10 mouse cellular contexts compared by ENCODE assay signal in the genomic region with DNA sequence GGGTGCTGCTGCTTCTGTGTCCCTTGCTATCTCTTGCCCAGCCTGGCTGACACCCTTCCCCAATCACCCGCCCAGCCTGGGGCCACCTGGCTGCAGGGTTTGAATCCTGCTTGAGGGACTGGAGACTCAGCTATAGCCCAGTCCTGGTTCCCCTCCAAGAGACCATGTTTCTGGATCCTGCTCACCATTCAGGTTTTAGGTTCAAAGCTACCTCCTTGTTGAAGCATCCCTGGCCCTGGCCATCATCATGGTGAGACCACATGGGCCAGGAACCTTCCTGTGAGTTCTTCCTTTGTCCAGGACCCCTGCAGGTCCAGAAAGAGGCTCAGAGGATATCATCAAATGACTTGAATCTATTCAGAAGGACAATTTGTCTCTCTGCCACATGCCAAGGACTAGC. TPM values are rescaled to one million over a fixed set of nuclear protein-coding genes. Genes with fewer than 3 reads are reported as not detected.
DNase-seq lines count a peak whose midpoint lies in the region; ATAC-seq lines count a peak whose summit lies in the region.
"Had no signal": no experiment of that assay in that cellular context is flagged by ENCODE, and none has a peak within 500 bp of the region (broad histone marks: within the 10 kb centered on the region; RNA-seq: fewer than 3 reads in every experiment).

No protein-coding gene starts in this region.

- H3K4me3 ChIP-seq in heart, embryonic 13.5 days, result no peak overlapping the region; the same call in 1 of the 2 replicates
- H3K4me3 ChIP-seq in embryonic facial prominence, embryonic 13.5 days, result no peak overlapping the region
- H3K4me3 ChIP-seq in hindbrain, embryonic 11.5 days (ENCODE audit: low read depth, low read length), result no peak overlapping the region
- H3K4me3 ChIP-seq in midbrain, embryonic 14.5 days (replicated peaks; ENCODE audit: low read depth, low read length), result no peak overlapping the region

- peak overlapping the region; percentile 78 for H3K9ac ChIP-seq in heart, embryonic 13.5 days
- no peak overlapping the region for H3K9ac ChIP-seq in embryonic facial prominence, embryonic 13.5 days
- H3K9ac ChIP-seq in hindbrain, embryonic 11.5 days (ENCODE audit: low read depth, low read length), result peak overlapping the region; percentile 56; the same call in 1 of the 2 replicates
- 0 out of 2 replicates have a peak overlapping the region, but pooled peaks have one; percentile 2 for H3K9ac ChIP-seq in midbrain, embryonic 14.5 days (replicated peaks; ENCODE audit: low read length)

- peak overlapping the region; percentile 98 for H3K27ac ChIP-seq in heart, embryonic 13.5 days (replicated peaks)
- H3K27ac ChIP-seq in embryonic facial prominence, embryonic 13.5 days, result peak overlapping the region; percentile 98
- H3K27ac ChIP-seq in hindbrain, embryonic 11.5 days (ENCODE audit: low read depth, low read length), result peak overlapping the region; percentile 97
- H3K27ac ChIP-seq in midbrain, embryonic 14.5 days (replicated peaks; ENCODE audit: low read depth, low read length), result peak overlapping the region; percentile 100

- H3K9me3 ChIP-seq in heart, embryonic 13.5 days, result 0 out of 2 replicates have a peak, but pooled peaks cover 4% of the 10 kb centered on the region
- no peaks in the 10 kb centered on the region for H3K9me3 ChIP-seq in embryonic facial prominence, embryonic 13.5 days
- no peaks in the 10 kb centered on the region for H3K9me3 ChIP-seq in hindbrain, embryonic 11.5 days (ENCODE audit: control insufficient read depth, low read length)
- H3K9me3 ChIP-seq in midbrain, embryonic 14.5 days (ENCODE audit: control insufficient read depth, low read length), result no peaks in the 10 kb centered on the region

- H3K36me3 ChIP-seq in heart, embryonic 13.5 days, result no peaks in the 10 kb centered on the region
- no peaks in the 10 kb centered on the region for H3K36me3 ChIP-seq in embryonic facial prominence, embryonic 13.5 days
- no peaks in the 10 kb centered on the region for H3K36me3 ChIP-seq in hindbrain, embryonic 11.5 days (ENCODE audit: control insufficient read depth, insufficient read depth, low read length)
- no peaks in the 10 kb centered on the region for H3K36me3 ChIP-seq in midbrain, embryonic 14.5 days (ENCODE audit: control insufficient read depth, insufficient read depth, low read length)

- H3K4me2 ChIP-seq in heart, embryonic 13.5 days, result peak overlapping the region; percentile 63
- H3K4me2 ChIP-seq in embryonic facial prominence, embryonic 13.5 days, result peak overlapping the region; percentile 38; the same call in 1 of the 2 replicates
- no peak overlapping the region for H3K4me2 ChIP-seq in hindbrain, embryonic 11.5 days (replicated peaks; ENCODE audit: low read depth, low read length)
- H3K4me2 ChIP-seq in midbrain, embryonic 14.5 days (ENCODE audit: low read length), result peak overlapping the region; percentile 26; the same call in 1 of the 2 replicates

- no peak for DNase-seq in heart, adult 9 months (ENCODE audit: low spot score in 2 of 2)
- DNase-seq in hindbrain, embryonic 11.5 days (ENCODE audit: low spot score), result no peak
- DNase-seq in midbrain, embryonic 14.5 days, result no peak
- DNase-seq in layer of hippocampus, adult 8-10 months (ENCODE audit: low spot score in 2 of 2), result no peak
- no peak for DNase-seq in embryo, embryonic 9.5 days (ENCODE audit: extremely low spot score)
- DNase-seq: cerebellum, adult 18-20 months had no signal

- peaks cover 58% of the 10 kb centered on the region for H3K4me1 ChIP-seq in heart, embryonic 13.5 days
- peaks cover 78% of the 10 kb centered on the region for H3K4me1 ChIP-seq in embryonic facial prominence, embryonic 13.5 days
- H3K4me1 ChIP-seq in hindbrain, embryonic 11.5 days (replicated peaks; ENCODE audit: control insufficient read depth, insufficient read depth, low read length), result peaks cover 34% of the 10 kb centered on the region
- H3K4me1 ChIP-seq in midbrain, embryonic 14.5 days (ENCODE audit: control insufficient read depth, insufficient read depth, low read length), result peaks cover 76% of the 10 kb centered on the region

- no peaks in the 10 kb centered on the region for H3K27me3 ChIP-seq in heart, embryonic 13.5 days (replicated peaks)
- no peaks in the 10 kb centered on the region for H3K27me3 ChIP-seq in embryonic facial prominence, embryonic 13.5 days
- no peaks in the 10 kb centered on the region for H3K27me3 ChIP-seq in hindbrain, embryonic 11.5 days (ENCODE audit: control insufficient read depth, insufficient read depth, low read length)
- H3K27me3 ChIP-seq in midbrain, embryonic 14.5 days (ENCODE audit: control insufficient read depth, insufficient read depth, low read length), result no peaks in the 10 kb centered on the region

- ATAC-seq in heart, embryonic 13.5 days (ENCODE audit: extremely low read depth, insufficient number of reproducible peaks, low FRiP score, low TSS enrichment), result no peak
- no peak for ATAC-seq in embryonic facial prominence, embryonic 13.5 days (ENCODE audit: insufficient number of reproducible peaks, insufficient read depth, low FRiP score, low TSS enrichment, low read depth)
- ATAC-seq in hindbrain, embryonic 11.5 days (ENCODE audit: low FRiP score), result no peak
- ATAC-seq in midbrain, embryonic 14.5 days (ENCODE audit: low FRiP score, low TSS enrichment), result no peak
- no peak for ATAC-seq in inflammation-experienced regulatory T-cells, adult 6 months
- ATAC-seq: CD4-positive, CD25-positive, alpha-beta regulatory T cell, adult 4 months had no signal

- 76% methylated on average over 1 of the region's 1 CpGs for WGBS in heart, embryonic 13.5 days
- 82% methylated on average over 1 of the region's 1 CpGs for WGBS in embryonic facial prominence, embryonic 13.5 days
- WGBS in hindbrain, embryonic 11.5 days, result 93% methylated on average over 1 of the region's 1 CpGs
- 95% methylated on average over 1 of the region's 1 CpGs for WGBS in midbrain, embryonic 14.5 days

RNA-seq across cellular contexts. Expression of gene Cstad, which starts 57.0 kb away (rescaled TPM):
- polyA plus RNA-seq in heart, embryonic 13.5 days (2015; fragmentation: Nextera tagmentation; extraction: Ambion mirVana), result 2.1 and 2.4 TPM in 2 replicates
- 1.9 and 2.0 TPM in 2 replicates for polyA plus RNA-seq in embryonic facial prominence, embryonic 13.5 days (2015; fragmentation: Nextera tagmentation; extraction: Ambion mirVana)
- 0.18 and 0.57 TPM in 2 replicates for polyA plus RNA-seq in hindbrain, embryonic 11.5 days (2014; fragmentation: Nextera tagmentation; extraction: Ambion mirVana)
- 0.46 and 1.2 TPM in 2 replicates for polyA plus RNA-seq in midbrain, embryonic 14.5 days (2014; fragmentation: Nextera tagmentation; extraction: Ambion mirVana)
- 1 to 10 TPM; 3.0 to 8.3 (median 4.3) TPM for polyA plus RNA-seq in inflammation-experienced regulatory T-cells, adult 6 months (2017; shearing (Covaris generic))
- total RNA-seq in layer of hippocampus, adult 8-10 months (2022), result 10 to 100 TPM in 1 of 4 experiments, 1 to 10 TPM in 3; 3.4 to 11.0 (median 7.0) TPM
